Mouse (Mus musculus) testis, adult 2 months (tissue): ENCODE measurements around the gene Safb2.

Experiments used
- CTCF ChIP-seq: fragments of 200-500 bp; IDR thresholded peaks from 2 replicates; pipeline ENCODE4 v1.5.1; 2012; ENCODE audit warnings: low read depth, mild to moderate bottlenecking, inconsistent platforms, low read length, moderate library complexity; ENCODE audit not compliant: control insufficient read depth, insufficient read depth, insufficient replicate concordance
- POLR2A ChIP-seq: fragments of 200-500 bp; IDR thresholded peaks from 2 replicates; pipeline ENCODE4 v1.6.1; 2012; ENCODE audit warnings: low read depth, mild to moderate bottlenecking, inconsistent platforms, low read length, moderate library complexity; ENCODE audit not compliant: control insufficient read depth

DNA sequence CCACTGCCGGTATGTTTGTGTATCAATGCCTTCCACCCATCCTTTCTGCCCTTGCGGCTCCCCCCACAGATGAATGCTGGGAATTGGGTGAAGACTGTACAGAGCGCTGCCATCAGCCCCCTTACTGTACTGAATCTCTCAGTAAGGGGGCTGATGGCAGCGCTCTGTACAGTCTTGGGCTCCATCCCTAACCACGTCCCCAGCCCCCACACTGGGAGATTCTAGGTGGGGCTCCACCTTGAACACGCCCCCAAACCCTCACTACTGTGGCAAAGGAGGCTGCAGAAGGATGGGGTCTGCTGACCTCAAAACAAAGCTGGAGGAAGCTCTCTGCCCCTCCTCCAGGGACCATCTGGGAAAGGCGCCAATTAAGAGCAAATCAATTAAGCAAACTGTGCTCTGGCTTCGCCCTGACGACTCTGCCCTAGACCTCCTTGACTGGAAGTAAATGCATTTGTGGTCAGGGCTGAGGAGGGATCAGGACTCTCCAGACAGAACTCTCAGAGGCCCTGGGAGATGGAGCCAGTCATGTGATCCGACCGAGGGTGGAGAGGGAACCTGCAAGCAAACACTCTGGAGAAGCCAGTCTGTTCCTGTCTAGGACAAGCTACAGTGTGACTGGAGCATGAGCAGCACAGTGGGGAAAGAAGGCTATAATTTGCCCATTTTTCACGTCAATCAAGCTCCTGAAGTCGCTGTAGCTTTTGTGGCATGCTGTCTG is 68.5 kb downstream of the Safb2 start:
- TF ChIP-seq CTCF = no peak
- no peak for TF ChIP-seq POLR2A
